Mouse (Mus musculus): ENCODE measurements at regions not wholly inside any gene's neighbourhood (a gene's known extent, or its start where the extent isn't known, plus 50 kb on each side); places are given as distances from the start of the nearest gene placed in this dataset.

GRCm38 (mm10) chr10:125768281-125768680 is 197.7 kb upstream of the Lrig3 start:
- WGBS = 68% methylated on average over 3 of the region's 3 CpGs
- no peaks in the 10 kb centered on the region for H3K36me3 ChIP-seq (replicated peaks; ENCODE audit: control insufficient read depth, insufficient read depth, low read length)
- no peak overlapping the region for H3K27ac ChIP-seq (ENCODE audit: low read depth)
- ATAC-seq (ENCODE audit: insufficient read depth, low read depth) = no peak
- no peak overlapping the region for H3K9ac ChIP-seq (replicated peaks; ENCODE audit: low read depth, low read length)
- TF ChIP-seq EP300 (IDR thresholded peaks at IDR 0.05; ENCODE audit: low read depth) (no peak), CTCF (IDR thresholded peaks at IDR 0.05; ENCODE audit: low read depth) (no peak)
- DNase-seq (ENCODE audit: low spot score) = no peak
- no peaks in the 10 kb centered on the region for H3K27me3 ChIP-seq (ENCODE audit: control insufficient read depth, insufficient read depth, low read length)
- no peak overlapping the region for H3K4me2 ChIP-seq (ENCODE audit: low read depth, low read length)
- H3K4me1 ChIP-seq (ENCODE audit: control insufficient read depth, insufficient read depth) = no peaks in the 10 kb centered on the region
- no peak overlapping the region for H3K4me3 ChIP-seq (ENCODE audit: low read depth, low read length)
- no peaks in the 10 kb centered on the region for H3K9me3 ChIP-seq (replicated peaks; ENCODE audit: control insufficient read depth, low read length)

GRCm38 (mm10) chr10:125773541-125773940 is 192.4 kb upstream of the Lrig3 start:
- WGBS = 60% methylated on average over 7 of the region's 7 CpGs
- H3K27me3 ChIP-seq (ENCODE audit: control insufficient read depth, insufficient read depth, low read length) = no peaks in the 10 kb centered on the region

DNA sequence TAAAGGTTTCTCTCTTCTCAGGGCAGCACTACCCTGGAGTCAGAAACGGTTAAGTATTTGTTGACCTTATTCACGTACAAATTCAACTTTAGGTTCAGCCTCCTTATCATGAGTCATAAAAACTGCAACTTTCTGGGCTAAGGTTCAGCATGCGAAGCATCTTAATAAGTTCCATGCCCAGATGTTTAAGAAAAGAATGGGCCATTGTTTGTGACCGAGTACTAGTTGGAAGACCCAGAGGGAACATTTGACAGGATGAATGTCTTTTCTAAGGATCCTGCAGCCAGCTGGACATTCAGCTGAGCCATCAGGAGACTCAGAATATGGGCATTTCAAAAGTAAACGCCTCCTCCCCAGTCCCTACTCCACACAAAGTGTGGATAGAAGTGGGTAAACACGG is 183.5 kb upstream of the Lrig3 start:
- WGBS = 62% methylated on average over 6 of the region's 6 CpGs
- ATAC-seq (ENCODE audit: insufficient read depth, low read depth) (no peak), DNase-seq (ENCODE audit: low spot score) (no peak)
- Histone ChIP-seq H3K4me2 (ENCODE audit: low read depth, low read length) (no peak overlapping the region), H3K4me3 (ENCODE audit: low read depth, low read length) (no peak overlapping the region), H3K27ac (ENCODE audit: low read depth) (no peak overlapping the region), H3K36me3 (replicated peaks; ENCODE audit: control insufficient read depth, insufficient read depth, low read length) (no peaks in the 10 kb centered on the region), H3K27me3 (ENCODE audit: control insufficient read depth, insufficient read depth, low read length) (0 out of 2 replicates have a peak, but pooled peaks cover 8% of the 10 kb centered on the region), H3K9ac (replicated peaks; ENCODE audit: low read depth, low read length) (no peak overlapping the region), H3K9me3 (replicated peaks; ENCODE audit: control insufficient read depth, low read length) (no peaks in the 10 kb centered on the region), H3K4me1 (ENCODE audit: control insufficient read depth, insufficient read depth) (peaks cover 19% of the 10 kb centered on the region; the same call in 1 of the 2 replicates)
- TF ChIP-seq EP300 (IDR thresholded peaks at IDR 0.05; ENCODE audit: low read depth) (no peak), CTCF (IDR thresholded peaks at IDR 0.05; ENCODE audit: low read depth) (no peak)

More at GRCm38 (mm10) chr10:125773541-125773940, 192.4 kb upstream of the Lrig3 start:
- no peak overlapping the region for H3K9ac ChIP-seq (replicated peaks; ENCODE audit: low read depth, low read length)
- TF ChIP-seq CTCF (IDR thresholded peaks at IDR 0.05; ENCODE audit: low read depth) (no peak), EP300 (IDR thresholded peaks at IDR 0.05; ENCODE audit: low read depth) (no peak)
- no peak for DNase-seq (ENCODE audit: low spot score)
- H3K4me2 ChIP-seq (ENCODE audit: low read depth, low read length) = no peak overlapping the region
- H3K36me3 ChIP-seq (replicated peaks; ENCODE audit: control insufficient read depth, insufficient read depth, low read length) = no peaks in the 10 kb centered on the region
- no peaks in the 10 kb centered on the region for H3K9me3 ChIP-seq (replicated peaks; ENCODE audit: control insufficient read depth, low read length)
- H3K4me1 ChIP-seq (ENCODE audit: control insufficient read depth, insufficient read depth) = no peaks in the 10 kb centered on the region
- H3K4me3 ChIP-seq (ENCODE audit: low read depth, low read length) = no peak overlapping the region
- H3K27ac ChIP-seq (ENCODE audit: low read depth) = no peak overlapping the region
- no peak for ATAC-seq (ENCODE audit: insufficient read depth, low read depth)

DNA sequence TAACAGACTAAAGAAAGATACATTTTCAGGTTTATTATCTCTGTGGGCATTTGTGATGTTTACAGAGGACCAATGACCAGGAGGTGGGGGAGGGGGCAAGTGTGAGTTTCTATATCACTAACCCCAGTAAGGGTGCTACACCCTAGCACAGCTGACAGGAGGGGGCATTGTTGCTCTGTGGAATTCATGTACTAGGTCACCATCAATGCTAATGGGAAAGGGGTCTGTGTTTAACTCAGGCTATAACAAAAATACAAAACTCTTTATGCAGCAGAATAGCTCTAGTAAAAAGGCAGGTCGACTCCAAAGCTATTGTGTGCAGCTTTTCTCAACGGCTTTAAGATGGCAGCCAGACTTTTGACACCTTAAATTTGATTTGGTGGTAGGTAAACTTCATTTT is 181.1 kb upstream of the Lrig3 start:
- Histone ChIP-seq H3K9me3 (replicated peaks; ENCODE audit: control insufficient read depth, low read length) (no peaks in the 10 kb centered on the region), H3K9ac (replicated peaks; ENCODE audit: low read depth, low read length) (no peak overlapping the region), H3K4me2 (ENCODE audit: low read depth, low read length) (peak overlapping the region; percentile 77; the same call in 1 of the 2 replicates), H3K27ac (ENCODE audit: low read depth) (no peak overlapping the region), H3K4me1 (ENCODE audit: control insufficient read depth, insufficient read depth) (peaks cover 19% of the 10 kb centered on the region; the same call in 1 of the 2 replicates), H3K4me3 (ENCODE audit: low read depth, low read length) (no peak overlapping the region), H3K36me3 (replicated peaks; ENCODE audit: control insufficient read depth, insufficient read depth, low read length) (no peaks in the 10 kb centered on the region), H3K27me3 (ENCODE audit: control insufficient read depth, insufficient read depth, low read length) (0 out of 2 replicates have a peak, but pooled peaks cover 13% of the 10 kb centered on the region)
- no peak for ATAC-seq (ENCODE audit: insufficient read depth, low read depth)
- no peak for DNase-seq (ENCODE audit: low spot score)
- WGBS = 10% methylated on average over 2 of the region's 2 CpGs
- TF ChIP-seq EP300 (IDR thresholded peaks at IDR 0.05; ENCODE audit: low read depth) (no peak), CTCF (IDR thresholded peaks at IDR 0.05; ENCODE audit: low read depth) (peak; percentile 54)

DNA sequence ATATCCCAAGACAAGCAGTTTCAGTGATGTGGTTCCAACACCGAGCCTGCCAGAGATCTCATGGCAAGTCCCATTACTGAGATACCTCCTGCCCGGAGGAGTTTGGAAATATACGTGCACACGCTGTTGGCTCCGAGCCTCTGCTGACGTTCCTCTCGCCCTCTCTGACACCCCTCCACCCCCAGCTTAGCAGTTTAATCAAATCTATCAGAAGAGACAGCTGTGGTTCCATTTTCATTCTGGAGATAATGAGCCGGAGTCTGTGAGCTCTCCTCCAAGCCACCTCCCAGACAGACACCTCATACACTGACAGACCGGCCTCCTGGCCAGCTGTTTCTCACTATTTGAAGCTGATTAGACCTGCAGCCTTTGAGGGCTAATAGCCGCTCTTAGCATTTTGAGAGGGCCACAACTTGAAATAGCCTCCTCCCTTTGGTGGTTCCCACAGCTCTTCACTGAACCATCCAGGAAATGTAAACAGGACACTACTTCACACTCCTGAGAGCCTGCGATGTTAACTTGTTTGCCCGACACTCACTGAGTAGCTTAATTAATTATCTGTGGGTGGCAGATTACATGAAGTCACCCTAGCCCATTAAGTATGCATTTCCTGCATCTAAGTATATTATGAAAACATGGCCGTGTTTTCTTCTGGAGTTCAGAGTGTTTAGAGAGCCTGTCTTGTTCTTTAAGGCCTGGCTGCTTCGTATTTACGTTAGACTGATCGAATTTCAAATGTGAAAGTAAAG is 180.3 kb upstream of the Lrig3 start:
- WGBS = 17% methylated on average over 16 of the region's 16 CpGs
- no peak overlapping the region for H3K27ac ChIP-seq (ENCODE audit: low read depth)
- DNase-seq (ENCODE audit: low spot score) (no peak), ATAC-seq (ENCODE audit: insufficient read depth, low read depth) (no peak)
- no peak overlapping the region for H3K9ac ChIP-seq (replicated peaks; ENCODE audit: low read depth, low read length)
- H3K4me3 ChIP-seq (ENCODE audit: low read depth, low read length) = peak overlapping the region; percentile 41
- no peaks in the 10 kb centered on the region for H3K9me3 ChIP-seq (replicated peaks; ENCODE audit: control insufficient read depth, low read length)
- no peak for TF ChIP-seq CTCF (IDR thresholded peaks at IDR 0.05; ENCODE audit: low read depth)
- TF ChIP-seq EP300 (IDR thresholded peaks at IDR 0.05; ENCODE audit: low read depth) = no peak
- peaks cover 19% of the 10 kb centered on the region; the same call in 1 of the 2 replicates for H3K4me1 ChIP-seq (ENCODE audit: control insufficient read depth, insufficient read depth)
- peak overlapping the region; percentile 77 for H3K4me2 ChIP-seq (ENCODE audit: low read depth, low read length)
- 0 out of 2 replicates have a peak, but pooled peaks cover 13% of the 10 kb centered on the region for H3K27me3 ChIP-seq (ENCODE audit: control insufficient read depth, insufficient read depth, low read length)
- H3K36me3 ChIP-seq (replicated peaks; ENCODE audit: control insufficient read depth, insufficient read depth, low read length) = no peaks in the 10 kb centered on the region

All from heart, postnatal 0 days (tissue).